ENCODE assay signal across 8 mouse cellular contexts in genomic region chr13:95017916-95018315, GRCm38 (mm10). TPM values are rescaled to one million over a fixed set of nuclear protein-coding genes. Genes with fewer than 3 reads are reported as not detected.
DNase-seq lines count a peak whose midpoint lies in the region; ATAC-seq and TF ChIP-seq lines count a peak whose summit lies in the region.

No protein-coding gene starts in this region.

- H3K27ac ChIP-seq in forebrain, embryonic 12.5 days = peak overlapping the region; percentile 46; the same call in 1 of the 2 replicates
- no peak overlapping the region for H3K27ac ChIP-seq in left cerebral cortex, adult 2 months
- H3K27ac ChIP-seq in midbrain, embryonic 10.5 days (replicated peaks) = peak overlapping the region; percentile 43; the same call in 1 of the 2 replicates

- H3K4me3 ChIP-seq in forebrain, embryonic 12.5 days (replicated peaks) = no peak overlapping the region
- H3K4me3 ChIP-seq in left cerebral cortex, adult 2 months = no peak overlapping the region
- no peak overlapping the region for H3K4me3 ChIP-seq in midbrain, embryonic 10.5 days

- H3K9me3 ChIP-seq in forebrain, embryonic 12.5 days = no peaks in the 10 kb centered on the region
- H3K9me3 ChIP-seq in midbrain, embryonic 10.5 days (replicated peaks) = no peaks in the 10 kb centered on the region

- peak; percentile 88 for DNase-seq in NIH3T3 (ENCODE audit: low read depth)
- peak; percentile 65 for DNase-seq in brain, embryonic 18.5 days (ENCODE audit: low read depth, low spot score)
- peak; percentile 71 for DNase-seq in hindlimb bud, embryonic 11.5 days (ENCODE audit: extremely low spot score, low read depth, low spot score)
- peak; percentile 75 to 79 for DNase-seq in left cerebral cortex, adult 2 months (ENCODE audit: extremely low spot score in 1 of 2, low spot score in 2 of 2)
- peak; percentile 80 for DNase-seq in midbrain, embryonic 10.5 days (ENCODE audit: low spot score)
- DNase-seq in right cerebral cortex, postnatal 4 days = peak; percentile 74

- peak; percentile 77 for ATAC-seq in forebrain, embryonic 12.5 days (ENCODE audit: low FRiP score)
- ATAC-seq in inflammation-experienced regulatory T-cells, adult 6 months = no peak

- TF ChIP-seq CTCF in left cerebral cortex, adult 2 months (IDR thresholded peaks at IDR 0.05) = peak; percentile 77

- no peak overlapping the region for H3K4me2 ChIP-seq in forebrain, embryonic 12.5 days

- H3K4me1 ChIP-seq in forebrain, embryonic 12.5 days = peaks cover 17% of the 10 kb centered on the region
- peaks cover 21% of the 10 kb centered on the region for H3K4me1 ChIP-seq in midbrain, embryonic 10.5 days

- no peaks in the 10 kb centered on the region for H3K27me3 ChIP-seq in forebrain, embryonic 12.5 days
- no peaks in the 10 kb centered on the region for H3K27me3 ChIP-seq in midbrain, embryonic 10.5 days (ENCODE audit: low read depth, poor library complexity, severe bottlenecking)

- 2% methylated on average over 9 of the region's 9 CpGs for WGBS in forebrain, embryonic 12.5 days
- WGBS in midbrain, embryonic 10.5 days = 4% methylated on average over 9 of the region's 9 CpGs

- H3K36me3 ChIP-seq in forebrain, embryonic 12.5 days (replicated peaks) = no peaks in the 10 kb centered on the region
- peaks cover 1% of the 10 kb centered on the region for H3K36me3 ChIP-seq in midbrain, embryonic 10.5 days

- intact Hi-C loops in left cerebral cortex, adult 2 months (cut with DNase I) = loop anchor here (1.0 to 2.0 kb wide), 2 partner anchors 269 to 329 kb away; no protein-coding TSS in a partner anchor

- no peak overlapping the region for H3K9ac ChIP-seq in forebrain, embryonic 12.5 days

RNA-seq across cellular contexts. Expression of gene Wdr41, which starts 41.8 kb away (rescaled TPM):
- polyA plus RNA-seq in forebrain, embryonic 12.5 days (2016; fragmentation: Nextera tagmentation; extraction: Ambion mirVana) = 23.5 and 24.0 TPM in 2 replicates
- 10 to 100 TPM; 20.0 to 20.9 TPM for total RNA-seq in left cerebral cortex, adult 2 months (2021)
- 17.8 and 18.0 TPM in 2 replicates for polyA plus RNA-seq in midbrain, embryonic 10.5 days (2016; fragmentation: Nextera tagmentation; extraction: Ambion mirVana)
- 1 to 10 TPM; 2.9 to 5.7 (median 4.5) TPM for polyA plus RNA-seq in inflammation-experienced regulatory T-cells, adult 6 months (2017; shearing (Covaris generic))
